Mouse (Mus musculus) forelimb bud, embryonic 11.5 days (tissue): ENCODE measurements around the gene Gm49396.

ENCODE experiments used
- DNase-seq: peaks from one replicate; pipeline ENCODE4 v3.0.0-alpha.2; 2012; ENCODE audit warnings: low read depth, low spot score

Gene Gm49396

DNA sequence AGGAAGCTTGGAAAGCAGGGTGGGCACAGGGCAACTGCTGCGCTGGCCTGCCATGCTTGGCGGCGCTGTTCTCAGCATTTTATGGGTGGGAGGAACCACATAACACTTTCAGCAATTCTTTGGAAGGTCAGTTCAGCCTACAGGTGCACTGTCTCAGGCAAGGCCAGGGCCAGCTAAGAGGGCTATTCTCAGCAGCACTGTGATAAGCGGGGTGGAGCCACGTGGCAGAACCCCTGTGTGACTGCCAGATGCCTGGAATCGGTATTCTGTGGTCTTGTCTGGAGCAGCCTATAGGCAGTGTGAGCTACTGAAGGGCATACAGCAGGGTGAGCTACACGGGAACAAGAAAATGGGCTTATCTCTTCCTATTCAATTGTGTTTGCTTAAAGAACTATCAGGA is 46.9 kb downstream of the Gm49396 start:
- DNase-seq: no peak

GRCm38 (mm10) chr7:30612654-30613402 is 49.7 kb downstream of the Gm49396 start, which contains the start of gene Upk1a:
Gene Upk1a (minus strand): TSS chr7:30612847.
- no peak for DNase-seq

DNA sequence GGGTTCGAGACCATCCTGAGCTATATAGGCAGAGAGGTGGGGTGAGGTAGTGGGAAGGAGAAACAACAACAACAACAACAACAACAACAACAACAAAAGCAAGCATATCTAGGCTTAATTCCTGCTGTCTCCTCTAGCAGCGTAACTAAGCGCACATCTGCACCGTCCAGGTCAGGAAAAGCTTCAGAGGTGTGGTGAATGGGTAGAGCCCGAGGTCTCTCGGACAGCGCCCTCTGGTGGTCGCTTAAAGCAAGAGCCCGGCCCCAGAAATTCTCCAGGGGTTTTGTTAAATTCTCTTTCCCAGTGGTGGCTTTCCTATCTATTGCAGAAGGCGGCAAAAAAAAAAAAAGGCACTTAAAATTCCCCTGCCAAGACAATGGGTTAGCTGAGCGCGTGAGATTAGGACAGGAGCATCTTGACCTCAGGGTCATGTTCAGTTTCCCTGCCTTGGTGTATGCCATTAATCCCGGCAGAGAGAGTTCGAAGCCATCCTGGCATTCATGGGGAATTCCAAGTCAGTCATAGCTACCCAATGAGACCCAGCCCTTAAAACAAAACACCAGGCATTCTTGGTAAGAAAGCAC is 50.5 kb downstream of the Gm49396 start:
- peak; percentile 62 for DNase-seq

- no peak for DNase-seq
These were observed 51.3 kb downstream of the Gm49396 start for GRCm38 (mm10) chr7:30614454-30614853.

DNA sequence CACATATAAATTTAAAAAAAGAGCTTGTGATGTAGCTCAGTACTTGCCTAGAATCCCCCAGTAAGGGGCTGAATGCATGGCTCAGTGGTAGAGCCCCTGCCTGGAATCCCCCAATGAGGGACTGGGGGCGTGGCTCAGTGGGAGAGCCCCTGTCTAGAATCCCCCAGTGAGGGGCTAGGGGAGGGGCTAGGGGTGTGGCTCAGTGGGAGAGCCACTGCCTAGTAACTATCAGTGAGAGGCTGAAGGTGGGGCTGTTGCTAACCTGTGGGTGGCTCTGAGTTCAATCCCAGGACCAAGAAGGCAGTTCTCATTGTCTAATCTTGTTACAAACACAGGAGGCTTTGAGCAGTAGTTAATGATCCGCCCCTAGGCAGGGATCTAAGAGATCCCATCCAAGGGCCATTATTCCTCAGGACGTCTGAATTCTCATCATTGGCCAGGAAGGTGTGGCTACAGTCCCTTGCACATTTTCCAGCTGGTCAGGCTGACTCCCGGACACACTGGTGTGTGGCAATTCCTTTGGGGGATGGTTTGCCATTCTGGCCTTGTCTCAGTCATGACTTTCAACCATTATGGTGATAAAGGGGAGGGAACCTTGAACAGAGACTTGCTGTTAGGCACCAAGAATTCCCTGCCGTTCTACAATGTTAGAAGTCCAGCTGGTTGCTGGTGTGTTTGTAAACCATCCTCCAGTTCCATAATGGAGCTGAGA is 52.1 kb downstream of the Gm49396 start:
- DNase-seq: no peak
